Mouse (Mus musculus): ENCODE results near the gene Snrpb2. TPM values are rescaled to one million over a fixed set of nuclear protein-coding genes. Genes with fewer than 3 reads are reported as not detected.

The Snrpb2 gene
- total RNA-seq, 2 experiments from 2014 or later = 31.0 to 34.7 TPM

DNA sequence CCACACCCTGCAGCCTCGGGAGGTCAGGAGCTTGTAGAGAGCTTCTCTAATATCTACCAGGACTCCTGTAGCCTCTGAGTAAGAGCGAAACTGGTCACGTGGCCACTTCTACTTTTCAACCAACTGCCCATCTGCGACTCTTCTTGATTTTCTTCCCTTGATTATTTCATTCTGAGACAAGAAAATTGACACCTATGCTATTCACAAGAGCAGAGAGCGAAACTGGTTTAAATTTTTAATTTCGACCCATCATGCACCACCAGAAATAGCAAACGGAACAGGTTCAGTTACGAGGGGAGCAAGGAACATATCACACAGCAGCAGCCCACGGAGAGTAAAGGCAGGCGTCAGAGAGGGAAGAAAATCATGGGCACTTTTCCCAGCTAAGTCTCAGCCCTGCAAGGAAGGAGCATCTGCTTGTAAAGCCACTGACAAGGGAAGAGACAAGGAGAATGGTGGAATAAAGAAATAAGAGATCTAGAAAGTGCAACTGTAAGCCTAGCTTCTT is 27.7 kb upstream of the Snrpb2 start:
- Histone ChIP-seq H3K4me3 (peak overlapping the region; percentile 24; the same call in 1 of the 2 replicates), H3K27ac (peak overlapping the region; percentile 85)
- no peak for TF ChIP-seq CTCF (IDR thresholded peaks at IDR 0.05)
- peak; percentile 18 to 21 for DNase-seq (ENCODE audit: extremely low spot score in 1 of 2, low spot score in 2 of 2)
- intact Hi-C loops (cut with DNase I) = loop anchor here (1.0 kb wide), 1 partner anchor 21 kb away; no protein-coding TSS in a partner anchor

- Histone ChIP-seq H3K4me3 (no peak overlapping the region), H3K27ac (no peak overlapping the region)
- intact Hi-C loops (cut with DNase I) = no loop called here
- TF ChIP-seq CTCF (IDR thresholded peaks at IDR 0.05) = no peak
- no peak for DNase-seq (ENCODE audit: extremely low spot score in 1 of 2, low spot score in 2 of 2)
These were observed 21.2 kb upstream of the Snrpb2 start for GRCm38 (mm10) chr2:143041596-143041995.

GRCm38 (mm10) chr2:143055251-143055650 is 7.6 kb upstream of the Snrpb2 start:
- intact Hi-C loops (cut with DNase I) = no loop called here
- Histone ChIP-seq H3K4me3 (no peak overlapping the region), H3K27ac (peak overlapping the region; percentile 6; the same call in 1 of the 2 replicates)
- no peak for TF ChIP-seq CTCF (IDR thresholded peaks at IDR 0.05)
- DNase-seq (ENCODE audit: extremely low spot score in 1 of 2, low spot score in 2 of 2) = no peak

- Histone ChIP-seq H3K4me3 (no peak overlapping the region), H3K27ac (peak overlapping the region; percentile 77)
- TF ChIP-seq CTCF (IDR thresholded peaks at IDR 0.05) = no peak
- intact Hi-C loops (cut with DNase I) = loop anchor here (1.0 kb wide), 1 partner anchor 21 kb away; no protein-coding TSS in a partner anchor
- no peak for DNase-seq (ENCODE audit: extremely low spot score in 1 of 2, low spot score in 2 of 2)
These were observed 6.1 kb upstream of the Snrpb2 start for GRCm38 (mm10) chr2:143056736-143057135.

DNA sequence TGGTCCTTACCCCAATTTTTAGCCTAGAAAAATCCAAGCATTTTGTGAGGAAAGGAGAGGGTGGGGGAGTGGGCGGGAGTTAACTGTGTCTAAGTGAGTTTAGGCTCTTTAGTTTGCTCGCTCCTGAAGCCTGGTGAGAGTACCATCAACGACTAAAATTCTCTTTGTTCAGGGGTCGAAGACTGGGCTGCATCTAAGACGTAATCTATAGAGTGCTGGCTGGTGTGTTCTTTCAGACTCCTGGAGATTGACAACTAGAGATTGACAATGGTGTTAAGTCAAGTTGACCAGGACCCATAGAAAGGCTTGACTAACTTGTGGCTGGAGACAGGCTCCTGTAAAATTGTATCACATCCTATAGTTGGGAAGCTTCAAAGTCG is 417 bp upstream of the Snrpb2 start:
- no peak for TF ChIP-seq CTCF (IDR thresholded peaks at IDR 0.05)
- DNase-seq (ENCODE audit: extremely low spot score in 1 of 2, low spot score in 2 of 2) = no peak
- Histone ChIP-seq H3K27ac (peak overlapping the region; percentile 61), H3K4me3 (peak overlapping the region; percentile 99)
- intact Hi-C loops (cut with DNase I) = loop anchor here (5.0 kb wide), 1 partner anchor 160 kb away; the partner anchor contains the start of gene Kif16b

GRCm38 (mm10) chr2:143065914-143066313 is 3.1 kb downstream of the Snrpb2 start:
- Histone ChIP-seq H3K27ac (no peak overlapping the region), H3K4me3 (no peak overlapping the region)
- intact Hi-C loops (cut with DNase I) = no loop called here
- no peak for DNase-seq (ENCODE audit: extremely low spot score in 1 of 2, low spot score in 2 of 2)
- TF ChIP-seq CTCF (IDR thresholded peaks at IDR 0.05) = no peak

- Histone ChIP-seq H3K27ac (no peak within 1 kb of the TSS), H3K4me3 (no peak within 1 kb of the TSS)
- intact Hi-C loops (cut with DNase I) = no loop called here
- DNase-seq (ENCODE audit: extremely low spot score in 1 of 2, low spot score in 2 of 2) = no peak
- no peak for TF ChIP-seq CTCF (IDR thresholded peaks at IDR 0.05)
These were observed 15.5 kb downstream of the Snrpb2 start, which contains the start of gene Otor for GRCm38 (mm10) chr2:143078198-143078851. Gene Otor (plus strand): TSS chr2:143078473.

- intact Hi-C loops (cut with DNase I) = no loop called here
These were observed 18.9 kb downstream of the Snrpb2 start for GRCm38 (mm10) chr2:143081693-143082092.

DNA sequence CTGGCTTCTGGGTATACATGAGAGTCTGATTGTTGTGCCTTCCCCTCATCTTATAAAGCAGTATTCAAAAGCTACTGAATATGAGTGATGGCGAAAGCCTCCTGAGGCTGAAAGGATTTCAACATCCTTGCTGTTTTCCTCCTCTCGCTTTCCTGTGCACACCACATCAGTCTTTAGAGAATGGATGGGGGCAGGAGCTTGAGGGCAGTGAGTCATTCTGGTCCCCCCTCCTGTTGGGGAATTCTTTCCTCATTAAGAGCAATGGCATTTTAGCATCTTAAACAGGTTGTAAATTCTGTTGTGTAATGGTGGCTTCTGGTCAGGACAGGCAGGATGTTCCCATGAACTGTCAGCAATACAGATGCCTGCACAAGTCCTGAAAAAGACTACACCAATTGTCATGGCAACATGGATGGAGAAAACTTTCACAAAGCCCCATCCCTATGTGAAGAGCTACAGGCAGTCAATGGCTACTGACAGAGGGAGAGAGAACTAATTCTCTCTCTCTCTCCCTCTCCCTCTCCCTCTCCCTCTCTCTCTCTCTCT is 22.1 kb downstream of the Snrpb2 start:
- no peak overlapping the region for H3K4me3 ChIP-seq
- TF ChIP-seq CTCF (IDR thresholded peaks at IDR 0.05) = no peak
- no peak overlapping the region for H3K27ac ChIP-seq
- DNase-seq (ENCODE audit: extremely low spot score in 1 of 2, low spot score in 2 of 2) = no peak
- intact Hi-C loops (cut with DNase I) = no loop called here

More at GRCm38 (mm10) chr2:143081693-143082092, 18.9 kb downstream of the Snrpb2 start:
- Histone ChIP-seq H3K27ac (no peak overlapping the region), H3K4me3 (no peak overlapping the region)
- TF ChIP-seq CTCF (IDR thresholded peaks at IDR 0.05) = no peak
- no peak for DNase-seq (ENCODE audit: extremely low spot score in 1 of 2, low spot score in 2 of 2)

GRCm38 (mm10) chr2:143089866-143090265 is 27.0 kb downstream of the Snrpb2 start:
- intact Hi-C loops (cut with DNase I) = loop anchor here (5.0 kb wide), 1 partner anchor 123 kb away; no protein-coding TSS in a partner anchor
- no peak overlapping the region for H3K4me3 ChIP-seq
- DNase-seq (ENCODE audit: extremely low spot score in 1 of 2, low spot score in 2 of 2) = no peak
- no peak overlapping the region for H3K27ac ChIP-seq
- TF ChIP-seq CTCF (IDR thresholded peaks at IDR 0.05) = no peak

DNA sequence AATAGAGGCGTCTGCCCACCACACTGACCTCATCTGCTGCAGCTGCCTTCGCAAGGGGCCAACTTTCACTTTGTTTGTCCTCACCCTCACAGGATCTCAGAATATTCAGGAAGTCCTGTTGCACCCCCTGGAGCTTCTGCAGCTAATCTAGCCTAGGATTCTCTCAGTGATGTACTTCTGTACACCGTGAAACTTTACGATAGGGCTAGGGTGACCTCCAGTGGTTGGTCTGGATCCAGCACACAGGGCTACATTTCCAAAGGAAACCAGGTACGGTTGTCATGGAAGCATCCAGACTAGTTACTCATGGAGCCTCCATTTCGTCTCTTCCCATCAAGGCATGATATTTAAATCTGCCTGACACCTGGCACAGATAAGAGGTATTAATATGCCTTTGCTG is 30.9 kb downstream of the Snrpb2 start:
- intact Hi-C loops (cut with DNase I) = loop anchor here (1.0 to 5.0 kb wide), 2 partner anchors 126 to 234 kb away; no protein-coding TSS in a partner anchor
- DNase-seq (ENCODE audit: extremely low spot score in 1 of 2, low spot score in 2 of 2) = peak; percentile 79 to 82
- Histone ChIP-seq H3K27ac (peak overlapping the region; percentile 64; the same call in 1 of the 2 replicates), H3K4me3 (peak overlapping the region; percentile 19; the same call in 1 of the 2 replicates)
- TF ChIP-seq CTCF (IDR thresholded peaks at IDR 0.05) = peak; percentile 81

DNA sequence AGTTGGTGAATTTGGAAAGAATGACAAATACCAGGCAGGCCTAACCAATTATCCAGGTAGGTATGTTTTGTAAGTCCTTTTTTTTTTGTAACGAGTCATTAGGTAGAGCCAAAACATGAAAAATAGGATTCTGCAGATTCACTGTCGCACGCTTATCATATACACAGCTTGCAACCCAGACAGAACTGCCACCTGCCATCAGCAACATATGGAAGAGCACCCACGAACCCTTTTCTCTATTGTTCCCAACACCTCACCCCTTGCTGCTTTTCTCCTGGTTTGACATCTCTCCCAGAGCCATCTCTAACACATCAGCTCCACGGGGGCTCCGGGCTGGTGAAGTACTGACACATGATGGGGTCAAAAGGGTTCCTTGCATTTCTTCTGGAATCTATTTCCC is 31.9 kb downstream of the Snrpb2 start:
- H3K4me3 ChIP-seq = no peak overlapping the region
- intact Hi-C loops (cut with DNase I) = loop anchor here (5.0 kb wide), 1 partner anchor 127 kb away; no protein-coding TSS in a partner anchor
- DNase-seq (ENCODE audit: extremely low spot score in 1 of 2, low spot score in 2 of 2) = no peak
- TF ChIP-seq CTCF (IDR thresholded peaks at IDR 0.05) = no peak
- peak overlapping the region; percentile 64 for H3K27ac ChIP-seq

Measured in left cerebral cortex, adult 2 months (tissue).